Mouse (Mus musculus): ENCODE measurements around the gene Ripply2. TPM values are rescaled to one million over a fixed set of nuclear protein-coding genes. Genes with fewer than 3 reads are reported as not detected.

Gene Ripply2
- polyA plus RNA-seq, 1 experiment from 2014 or later, result 0.35 TPM

- 89% methylated on average over 4 of the region's 4 CpGs for WGBS
- no peak overlapping the region for H3K4me3 ChIP-seq (ENCODE audit: low read depth, low read length)
- no peaks in the 10 kb centered on the region for H3K27me3 ChIP-seq (ENCODE audit: control insufficient read depth, insufficient read depth, low read length)
- DNase-seq (ENCODE audit: low spot score) (no peak), ATAC-seq (replicated peaks; ENCODE audit: insufficient number of reproducible peaks, low FRiP score, low TSS enrichment, low read depth) (no peak)
- H3K27ac ChIP-seq (replicated peaks; ENCODE audit: low read depth, low read length), result no peak overlapping the region
- no peaks in the 10 kb centered on the region for H3K4me1 ChIP-seq (ENCODE audit: control insufficient read depth, insufficient read depth, low read length)
- no peaks in the 10 kb centered on the region for H3K9me3 ChIP-seq (replicated peaks; ENCODE audit: control insufficient read depth, low read length)
- no peak overlapping the region for H3K4me2 ChIP-seq (ENCODE audit: low read depth, low read length)
- H3K9ac ChIP-seq (replicated peaks; ENCODE audit: low read length), result no peak overlapping the region
- H3K36me3 ChIP-seq (replicated peaks; ENCODE audit: control insufficient read depth, insufficient read depth, low read depth, low read length), result no peaks in the 10 kb centered on the region
Observed at GRCm38 (mm10) chr9:87032196-87032595, 16.9 kb downstream of the Ripply2 start.

GRCm38 (mm10) chr9:87034831-87035580, 19.7 kb downstream of the Ripply2 start:
- ATAC-seq (replicated peaks; ENCODE audit: insufficient number of reproducible peaks, low FRiP score, low TSS enrichment, low read depth) (peak; percentile 82), DNase-seq (ENCODE audit: low spot score) (peak; percentile 77)
- Histone ChIP-seq H3K27ac (replicated peaks; ENCODE audit: low read depth, low read length) (no peak overlapping the region), H3K36me3 (replicated peaks; ENCODE audit: control insufficient read depth, insufficient read depth, low read depth, low read length) (no peaks in the 10 kb centered on the region), H3K9ac (replicated peaks; ENCODE audit: low read length) (no peak overlapping the region), H3K9me3 (replicated peaks; ENCODE audit: control insufficient read depth, low read length) (no peaks in the 10 kb centered on the region), H3K4me3 (ENCODE audit: low read depth, low read length) (no peak overlapping the region), H3K4me2 (ENCODE audit: low read depth, low read length) (no peak overlapping the region), H3K27me3 (ENCODE audit: control insufficient read depth, insufficient read depth, low read length) (no peaks in the 10 kb centered on the region), H3K4me1 (ENCODE audit: control insufficient read depth, insufficient read depth, low read length) (no peaks in the 10 kb centered on the region)
- 35% methylated on average over 2 of the region's 2 CpGs for WGBS

GRCm38 (mm10) chr9:87049425-87049824, 34.1 kb downstream of the Ripply2 start:
- 67% methylated on average over 4 of the region's 4 CpGs for WGBS
- ATAC-seq (replicated peaks; ENCODE audit: insufficient number of reproducible peaks, low FRiP score, low TSS enrichment, low read depth), result no peak
- DNase-seq (ENCODE audit: low spot score), result no peak

GRCm38 (mm10) chr9:87055547-87056235, 40.4 kb downstream of the Ripply2 start:
- H3K4me2 ChIP-seq (ENCODE audit: low read depth, low read length), result no peak overlapping the region
- H3K4me1 ChIP-seq (ENCODE audit: control insufficient read depth, insufficient read depth, low read length), result no peaks in the 10 kb centered on the region
- no peak overlapping the region for H3K4me3 ChIP-seq (ENCODE audit: low read depth, low read length)
- H3K27ac ChIP-seq (replicated peaks; ENCODE audit: low read depth, low read length), result no peak overlapping the region
- H3K9ac ChIP-seq (replicated peaks; ENCODE audit: low read length), result no peak overlapping the region
- no peaks in the 10 kb centered on the region for H3K36me3 ChIP-seq (replicated peaks; ENCODE audit: control insufficient read depth, insufficient read depth, low read depth, low read length)
- ATAC-seq (replicated peaks; ENCODE audit: insufficient number of reproducible peaks, low FRiP score, low TSS enrichment, low read depth) (no peak), DNase-seq (ENCODE audit: low spot score) (no peak)
- no peaks in the 10 kb centered on the region for H3K9me3 ChIP-seq (replicated peaks; ENCODE audit: control insufficient read depth, low read length)
- WGBS, result 90% methylated on average over 11 of the region's 11 CpGs
- H3K27me3 ChIP-seq (ENCODE audit: control insufficient read depth, insufficient read depth, low read length), result no peaks in the 10 kb centered on the region

More at GRCm38 (mm10) chr9:87049425-87049824, 34.1 kb downstream of the Ripply2 start:
- H3K9me3 ChIP-seq (replicated peaks; ENCODE audit: control insufficient read depth, low read length), result no peaks in the 10 kb centered on the region
- no peaks in the 10 kb centered on the region for H3K4me1 ChIP-seq (ENCODE audit: control insufficient read depth, insufficient read depth, low read length)
- H3K9ac ChIP-seq (replicated peaks; ENCODE audit: low read length), result no peak overlapping the region
- no peaks in the 10 kb centered on the region for H3K27me3 ChIP-seq (ENCODE audit: control insufficient read depth, insufficient read depth, low read length)
- H3K4me2 ChIP-seq (ENCODE audit: low read depth, low read length), result no peak overlapping the region
- H3K4me3 ChIP-seq (ENCODE audit: low read depth, low read length), result no peak overlapping the region
- no peak overlapping the region for H3K27ac ChIP-seq (replicated peaks; ENCODE audit: low read depth, low read length)
- no peaks in the 10 kb centered on the region for H3K36me3 ChIP-seq (replicated peaks; ENCODE audit: control insufficient read depth, insufficient read depth, low read depth, low read length)

- H3K4me3 ChIP-seq (ENCODE audit: low read depth, low read length), result no peak overlapping the region
- no peak for ATAC-seq (replicated peaks; ENCODE audit: insufficient number of reproducible peaks, low FRiP score, low TSS enrichment, low read depth)
- H3K27ac ChIP-seq (replicated peaks; ENCODE audit: low read depth, low read length), result no peak overlapping the region
- no peaks in the 10 kb centered on the region for H3K36me3 ChIP-seq (replicated peaks; ENCODE audit: control insufficient read depth, insufficient read depth, low read depth, low read length)
- no peak overlapping the region for H3K9ac ChIP-seq (replicated peaks; ENCODE audit: low read length)
- WGBS, result 82% methylated on average over 5 of the region's 5 CpGs
- H3K4me2 ChIP-seq (ENCODE audit: low read depth, low read length), result no peak overlapping the region
- H3K27me3 ChIP-seq (ENCODE audit: control insufficient read depth, insufficient read depth, low read length), result no peaks in the 10 kb centered on the region
- no peak for DNase-seq (ENCODE audit: low spot score)
- no peaks in the 10 kb centered on the region for H3K9me3 ChIP-seq (replicated peaks; ENCODE audit: control insufficient read depth, low read length)
- no peaks in the 10 kb centered on the region for H3K4me1 ChIP-seq (ENCODE audit: control insufficient read depth, insufficient read depth, low read length)
Observed at GRCm38 (mm10) chr9:87062337-87062736, 47.0 kb downstream of the Ripply2 start.

GRCm38 (mm10) chr9:87068160-87068559, 52.8 kb downstream of the Ripply2 start:
- no peaks in the 10 kb centered on the region for H3K9me3 ChIP-seq (replicated peaks; ENCODE audit: control insufficient read depth, low read length)
- no peak for ATAC-seq (replicated peaks; ENCODE audit: insufficient number of reproducible peaks, low FRiP score, low TSS enrichment, low read depth)
- no peak for DNase-seq (ENCODE audit: low spot score)
- no peak overlapping the region for H3K4me3 ChIP-seq (ENCODE audit: low read depth, low read length)
- no peaks in the 10 kb centered on the region for H3K4me1 ChIP-seq (ENCODE audit: control insufficient read depth, insufficient read depth, low read length)
- 97% methylated on average over 1 of the region's 1 CpGs for WGBS
- H3K27ac ChIP-seq (replicated peaks; ENCODE audit: low read depth, low read length), result no peak overlapping the region
- H3K27me3 ChIP-seq (ENCODE audit: control insufficient read depth, insufficient read depth, low read length), result no peaks in the 10 kb centered on the region
- H3K36me3 ChIP-seq (replicated peaks; ENCODE audit: control insufficient read depth, insufficient read depth, low read depth, low read length), result no peaks in the 10 kb centered on the region; the same call in 1 of the 2 replicates
- H3K4me2 ChIP-seq (ENCODE audit: low read depth, low read length), result no peak overlapping the region
- no peak overlapping the region for H3K9ac ChIP-seq (replicated peaks; ENCODE audit: low read length)

Other genes starting within 250 kb of the Ripply2 start
- 5.1 and 5.7 TPM in 2 replicates for gene Snap91, start 134.9 kb upstream of the Ripply2 start, polyA plus RNA-seq (2014; fragmentation: Nextera tagmentation; extraction: Ambion mirVana)
- 85.5 and 86.6 TPM in 2 replicates for gene Cyb5r4, start 6.5 kb downstream of the Ripply2 start, polyA plus RNA-seq (2014; fragmentation: Nextera tagmentation; extraction: Ambion mirVana)
- gene Mrap2, start 128.8 kb downstream of the Ripply2 start, polyA plus RNA-seq (2014; fragmentation: Nextera tagmentation; extraction: Ambion mirVana), result not detected in 2 replicates
- 7.5 and 9.6 TPM in 2 replicates for gene Cep162, start 240.0 kb downstream of the Ripply2 start, polyA plus RNA-seq (2014; fragmentation: Nextera tagmentation; extraction: Ambion mirVana)